Mouse (Mus musculus): ENCODE data around the gene Gabpb1.

The Gabpb1 gene

GRCm38 (mm10) chr2:126676122-126676515 lies at the start of gene Gabpb1:
Gene Gabpb1 (minus strand): TSS chr2:126676337.
- no peak for DNase-seq (ENCODE audit: inconsistent age in 2 of 2, low spot score in 1 of 2)

DNA sequence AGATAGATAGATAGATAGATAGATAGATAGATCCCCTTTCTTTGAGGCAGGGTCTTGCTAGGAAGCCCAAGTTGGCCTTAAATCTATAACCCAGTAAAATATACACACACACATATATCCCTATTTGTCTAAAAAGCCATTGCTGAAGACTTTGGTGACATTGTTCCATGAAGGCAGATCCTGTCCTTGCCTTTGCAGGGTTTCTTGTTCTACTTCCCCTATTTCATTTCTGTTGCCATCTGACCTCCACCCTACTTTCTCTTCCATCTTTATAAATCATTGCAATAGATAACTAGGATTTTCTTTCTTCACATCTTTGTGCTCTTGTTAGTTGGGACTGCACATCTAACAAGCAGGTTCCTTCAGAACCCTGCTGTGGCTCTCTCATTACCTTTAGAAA lies 36.8 kb upstream of the Gabpb1 start:
- DNase-seq (ENCODE audit: inconsistent age in 2 of 2, low spot score in 1 of 2): no peak

- DNase-seq (ENCODE audit: inconsistent age in 2 of 2, low spot score in 1 of 2): no peak
Measured at GRCm38 (mm10) chr2:126712526-126712925, 36.4 kb upstream of the Gabpb1 start.

DNA sequence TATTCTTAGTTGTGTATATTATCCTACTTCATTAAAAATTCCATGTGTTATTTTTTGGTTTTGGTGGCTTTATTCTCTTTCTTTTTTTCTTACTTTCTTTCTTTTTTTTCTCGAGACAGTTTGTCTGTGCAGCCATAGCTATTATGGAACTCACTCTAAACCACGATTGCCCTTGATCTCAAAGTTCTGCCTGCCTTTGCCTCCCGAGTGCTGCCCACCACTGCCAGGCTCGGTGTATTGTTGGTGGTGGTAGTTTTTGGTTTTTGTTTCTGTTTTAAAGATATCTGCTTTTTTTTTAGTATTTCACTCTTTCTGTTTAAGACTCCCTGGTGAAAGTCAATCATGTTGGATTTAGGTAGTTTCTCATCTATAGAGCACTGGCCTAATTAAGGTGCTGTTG lies 32.2 kb upstream of the Gabpb1 start:
- DNase-seq (ENCODE audit: inconsistent age in 2 of 2, low spot score in 1 of 2): no peak

GRCm38 (mm10) chr2:126707438-126707779 lies 31.3 kb upstream of the Gabpb1 start:
- DNase-seq (ENCODE audit: inconsistent age in 2 of 2, low spot score in 1 of 2): no peak

DNA sequence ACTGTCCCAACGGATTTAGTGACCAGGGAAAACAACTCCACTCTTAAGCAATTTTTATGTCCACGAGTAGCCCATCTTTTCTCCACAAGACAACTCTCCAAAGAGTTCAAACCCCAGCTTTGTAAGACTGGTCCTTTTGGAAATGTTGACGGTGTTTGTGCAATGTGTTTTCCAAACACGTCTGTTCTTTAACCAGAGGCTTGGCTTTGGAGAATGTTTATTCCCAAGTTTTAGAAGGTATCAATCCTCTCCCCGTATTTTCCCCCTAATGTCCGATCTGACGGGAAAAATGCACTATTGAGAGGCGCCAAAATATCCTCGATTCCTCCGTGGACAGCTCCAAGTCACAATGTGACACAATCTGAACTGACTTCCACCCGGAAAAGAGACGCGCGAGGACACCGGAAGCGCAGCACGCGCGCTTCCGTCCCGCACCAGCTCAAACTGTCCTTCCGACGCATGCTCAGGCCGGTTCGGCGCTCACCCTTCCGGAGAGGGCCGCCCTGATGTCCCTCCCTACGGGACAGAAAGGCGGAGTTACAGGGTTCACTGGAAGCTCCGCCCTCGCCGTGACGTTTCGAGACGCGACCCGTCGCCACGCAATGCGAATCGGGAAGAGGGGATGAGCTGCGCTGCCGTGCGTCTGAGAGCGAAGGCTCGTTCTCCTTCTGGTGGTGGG lies 30.8 kb upstream of the Gabpb1 start, which contains the start of gene Usp8:
TSS of gene Usp8 (plus strand) at position 570 of the 679 bp plus-strand sequence.
- DNase-seq (ENCODE audit: inconsistent age in 2 of 2, low spot score in 1 of 2): peak; percentile 98 to 99

- DNase-seq (ENCODE audit: inconsistent age in 2 of 2, low spot score in 1 of 2): peak in 1 of 2 experiments; percentile 63
Measured at GRCm38 (mm10) chr2:126695285-126695684, 19.1 kb upstream of the Gabpb1 start.

DNA sequence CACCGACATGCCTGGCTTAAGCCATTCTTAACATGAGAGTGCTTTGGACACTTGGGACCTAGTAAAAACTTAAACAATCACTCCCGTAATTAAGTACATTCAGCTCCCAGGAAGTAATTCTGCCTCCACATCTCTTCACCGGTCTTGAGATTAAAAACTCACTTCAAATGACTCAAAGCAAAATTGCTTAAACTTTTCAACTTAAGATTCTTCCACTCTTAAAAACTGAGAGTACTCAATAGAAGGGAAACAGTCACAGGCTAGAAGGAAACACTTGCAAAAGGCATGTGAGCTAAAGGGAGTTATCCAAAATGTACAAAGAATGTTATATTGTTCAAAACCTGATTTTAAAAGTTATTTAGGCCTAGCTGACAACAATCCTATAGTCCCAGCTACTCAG lies 15.2 kb upstream of the Gabpb1 start:
- no peak for DNase-seq (ENCODE audit: inconsistent age in 2 of 2, low spot score in 1 of 2)

- DNase-seq (ENCODE audit: inconsistent age in 2 of 2, low spot score in 1 of 2): no peak
Measured at GRCm38 (mm10) chr2:126682937-126683336, 6.8 kb upstream of the Gabpb1 start.

DNA sequence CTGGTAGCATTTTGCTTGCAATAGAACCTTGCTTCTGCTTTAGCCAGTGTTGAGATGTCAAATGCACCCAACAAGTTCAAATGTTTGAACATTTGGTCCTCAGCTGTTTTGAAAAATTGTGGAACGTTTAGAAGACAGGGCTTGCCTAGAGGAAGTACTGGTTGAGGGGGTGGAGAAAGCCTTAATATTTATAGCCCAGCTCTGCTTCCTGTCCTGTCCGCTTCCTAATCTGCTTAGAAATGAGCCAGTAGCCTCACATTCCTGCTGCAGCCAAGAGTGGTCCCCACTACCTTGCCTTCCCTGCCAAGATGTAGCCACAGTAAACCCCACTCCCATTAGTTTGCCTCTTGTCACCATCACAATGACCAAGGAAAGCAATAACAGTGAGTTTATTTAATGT lies 6.2 kb upstream of the Gabpb1 start:
- DNase-seq (ENCODE audit: inconsistent age in 2 of 2, low spot score in 1 of 2): peak in 1 of 2 experiments; percentile 46

DNA sequence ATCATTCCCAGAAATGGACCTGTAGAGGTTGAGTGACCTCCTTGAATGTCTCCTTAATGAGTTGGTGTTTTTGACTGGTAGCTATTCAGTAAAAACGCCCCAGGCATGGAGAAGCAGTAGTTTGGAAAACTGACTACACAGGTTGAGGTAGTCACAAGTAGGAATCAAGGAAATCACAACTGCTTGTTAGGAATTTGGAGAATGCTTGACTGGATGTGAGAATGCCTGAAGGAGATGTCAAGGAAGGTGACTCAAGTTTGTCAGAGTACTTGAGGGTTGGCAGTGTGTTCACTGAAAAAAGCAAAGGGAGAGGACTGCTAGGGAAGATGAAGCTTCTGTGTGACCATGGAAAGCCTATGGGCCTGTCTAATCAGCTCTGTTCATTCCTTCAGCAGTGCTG lies 1.2 kb upstream of the Gabpb1 start:
- DNase-seq (ENCODE audit: inconsistent age in 2 of 2, low spot score in 1 of 2): no peak

GRCm38 (mm10) chr2:126675169-126676121 lies 692 bp downstream of the Gabpb1 start:
- DNase-seq (ENCODE audit: inconsistent age in 2 of 2, low spot score in 1 of 2): peak; percentile 90 to 98

- DNase-seq (ENCODE audit: inconsistent age in 2 of 2, low spot score in 1 of 2): peak; percentile 69 to 91
Measured at GRCm38 (mm10) chr2:126674441-126675168, 1.5 kb downstream of the Gabpb1 start.

GRCm38 (mm10) chr2:126673317-126674242 lies 2.6 kb downstream of the Gabpb1 start:
- peak in 1 of 2 experiments; percentile 51 for DNase-seq (ENCODE audit: inconsistent age in 2 of 2, low spot score in 1 of 2)

GRCm38 (mm10) chr2:126668621-126669252 lies 7.4 kb downstream of the Gabpb1 start:
- no peak for DNase-seq (ENCODE audit: inconsistent age in 2 of 2, low spot score in 1 of 2)

DNA sequence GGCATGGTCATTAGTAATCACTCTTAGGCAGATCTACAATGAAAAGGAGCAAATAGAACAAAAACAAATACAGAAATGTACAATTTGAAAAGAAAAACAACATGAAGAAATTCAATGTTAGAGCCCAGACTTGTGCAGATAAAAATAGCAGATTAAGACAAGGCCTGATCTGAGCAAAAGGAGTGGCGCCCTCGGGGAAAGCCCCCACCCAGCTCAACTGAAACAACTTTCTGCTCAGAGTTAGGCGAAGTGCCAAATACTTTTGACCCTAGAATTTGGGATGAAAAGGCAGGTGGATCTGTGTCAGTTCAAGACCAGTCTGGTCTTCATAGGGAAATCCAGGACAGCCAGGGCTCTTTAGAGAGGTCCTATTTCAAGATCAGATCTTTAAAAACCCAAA lies 10.2 kb downstream of the Gabpb1 start:
- no peak for DNase-seq (ENCODE audit: inconsistent age in 2 of 2, low spot score in 1 of 2)

- DNase-seq (ENCODE audit: inconsistent age in 2 of 2, low spot score in 1 of 2): peak in 1 of 2 experiments; percentile 60
Measured at GRCm38 (mm10) chr2:126663481-126663880, 12.7 kb downstream of the Gabpb1 start.

DNA sequence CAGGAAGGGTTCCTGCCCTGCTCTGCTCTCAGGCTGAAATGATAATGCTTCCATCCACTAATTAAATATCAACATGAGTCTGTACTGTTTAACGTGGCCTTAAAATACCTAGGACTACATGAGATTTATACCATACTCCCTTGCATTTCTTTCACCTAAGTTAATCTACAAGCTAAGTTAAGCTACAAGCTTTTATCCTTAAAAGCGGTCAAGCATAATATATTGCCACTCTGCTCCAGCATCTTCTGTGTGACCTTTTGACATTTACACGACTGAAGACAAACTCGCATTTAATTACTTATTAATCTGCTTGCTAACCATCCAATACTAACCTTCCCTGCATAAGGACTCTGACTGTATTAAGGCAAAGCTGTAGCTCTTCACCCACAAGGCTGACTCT lies 23.2 kb downstream of the Gabpb1 start:
- DNase-seq (ENCODE audit: inconsistent age in 2 of 2, low spot score in 1 of 2): no peak

DNA sequence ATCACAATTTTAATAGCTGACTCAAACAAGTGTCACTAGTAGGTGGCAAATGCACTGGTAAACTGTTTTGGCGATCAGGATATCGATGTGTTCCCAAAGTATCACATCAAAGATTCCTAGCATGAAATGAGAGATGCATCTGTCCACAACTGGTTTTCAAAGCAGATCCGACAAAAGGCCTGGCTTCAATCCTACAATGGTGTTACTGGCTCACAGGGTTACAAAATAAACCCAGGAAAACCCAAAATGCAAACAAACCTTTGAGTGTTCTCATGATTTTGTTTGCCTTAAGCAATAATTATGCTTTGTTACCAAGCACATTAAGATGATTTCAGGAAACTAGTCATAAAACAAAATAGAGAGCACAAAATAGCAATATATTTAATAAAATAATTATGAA lies 28.4 kb downstream of the Gabpb1 start:
- no peak for DNase-seq (ENCODE audit: inconsistent age in 2 of 2, low spot score in 1 of 2)

DNA sequence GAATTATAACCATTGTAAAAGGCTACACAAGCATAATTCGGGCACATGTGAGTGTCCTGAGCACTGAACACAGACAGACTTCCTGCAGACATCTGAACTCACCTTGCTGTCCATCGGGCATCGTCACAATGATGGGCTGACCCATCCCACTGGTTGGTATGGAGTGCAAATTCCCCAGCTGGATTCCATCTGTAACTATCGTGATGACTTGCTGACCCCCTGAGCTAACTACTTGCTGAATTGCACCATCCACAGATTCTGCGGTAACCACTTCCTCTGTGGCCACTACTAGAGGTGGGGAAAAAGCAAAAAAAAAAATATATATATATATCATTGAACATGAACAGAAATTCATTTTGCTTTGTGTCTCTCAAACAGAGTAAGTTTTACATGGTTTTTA lies 29.7 kb downstream of the Gabpb1 start:
- DNase-seq (ENCODE audit: inconsistent age in 2 of 2, low spot score in 1 of 2): no peak
